Mouse (Mus musculus) monocyte, adult 59 days (primary cell): Measurements from ENCODE around the gene Trpm3. TPM values are rescaled to one million over a fixed set of nuclear protein-coding genes. Genes with fewer than 3 reads are reported as not detected.

Source experiments
- total RNA-seq, 2 experiments: library from RNA; stranded (reverse); gene quantifications; one replicate each; pipeline ENCODE4 v1.2.4; 2023

The Trpm3 gene
- total RNA-seq = not detected

DNA sequence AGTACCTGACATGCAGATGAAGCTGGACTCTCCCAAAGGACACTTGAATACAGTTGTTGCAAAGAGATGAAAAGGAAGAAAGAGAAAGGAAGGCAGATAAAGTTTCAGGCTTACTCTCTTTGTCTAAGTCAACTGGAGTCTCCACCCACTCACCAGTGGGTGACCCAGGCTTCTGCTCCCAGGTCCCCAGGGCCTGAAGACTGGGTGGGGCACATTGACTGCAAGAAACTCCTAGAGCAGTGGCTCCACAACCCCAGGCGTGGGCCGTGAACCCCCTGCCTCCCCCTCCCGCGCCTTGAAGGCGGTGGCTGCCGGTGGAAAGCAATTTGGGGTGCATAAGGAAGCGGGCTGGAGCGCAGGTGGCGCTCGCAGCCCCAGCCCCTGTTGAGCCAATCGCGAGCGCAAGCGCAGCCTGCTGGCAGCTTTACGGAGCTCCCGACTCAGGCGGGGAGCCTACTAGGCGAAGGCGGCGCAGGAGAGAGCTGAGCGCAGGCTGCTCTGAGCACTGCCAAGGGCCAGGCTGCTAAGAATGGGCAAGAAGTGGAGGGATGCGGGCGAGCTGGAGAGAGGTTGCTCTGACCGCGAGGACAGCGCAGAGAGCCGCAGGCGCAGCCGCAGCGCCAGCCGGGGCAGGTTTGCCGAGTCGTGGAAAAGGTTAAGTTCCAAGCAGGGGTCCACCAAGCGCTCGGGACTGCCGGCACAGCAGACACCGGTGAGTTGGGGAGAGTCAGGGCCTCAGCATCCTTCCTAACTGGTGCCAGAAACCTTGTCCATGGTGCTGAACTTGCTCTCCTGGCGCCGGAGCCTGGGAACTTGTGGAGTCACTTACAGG lies at the start of gene Trpm3:
Gene Trpm3 (plus strand): TSS at position 457 of the 832 bp plus-strand sequence.

